Mouse (Mus musculus): ENCODE results near the gene Senp5. TPM values are rescaled to one million over a fixed set of nuclear protein-coding genes. Genes with fewer than 3 reads are reported as not detected.

Gene Senp5
- total RNA-seq, 4 experiments from 2014 or later, result 10.2 to 14.7 (median 11.8) TPM

DNA sequence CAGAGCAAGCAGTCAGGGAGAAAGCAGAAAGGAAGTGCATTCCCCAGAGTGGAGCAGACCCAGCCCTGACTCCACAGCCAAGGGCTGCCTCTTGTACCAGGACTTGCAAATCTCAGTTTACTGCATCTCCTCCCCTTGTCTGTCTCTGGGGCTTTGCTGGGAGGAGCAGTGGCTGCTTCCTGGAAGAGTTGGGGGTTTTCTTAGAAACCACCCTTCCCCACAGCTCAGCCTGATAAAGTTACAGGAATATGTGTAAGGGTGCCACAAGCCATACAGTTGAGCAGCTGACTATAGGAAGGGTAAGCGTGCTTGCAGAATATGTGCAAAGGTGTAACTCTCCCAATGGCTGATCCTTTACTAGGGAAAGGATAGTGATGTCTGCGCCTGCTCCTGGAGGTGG, 62.5 kb downstream of the Senp5 start:
- DNase-seq (ENCODE audit: low spot score in 2 of 2), result no peak

DNA sequence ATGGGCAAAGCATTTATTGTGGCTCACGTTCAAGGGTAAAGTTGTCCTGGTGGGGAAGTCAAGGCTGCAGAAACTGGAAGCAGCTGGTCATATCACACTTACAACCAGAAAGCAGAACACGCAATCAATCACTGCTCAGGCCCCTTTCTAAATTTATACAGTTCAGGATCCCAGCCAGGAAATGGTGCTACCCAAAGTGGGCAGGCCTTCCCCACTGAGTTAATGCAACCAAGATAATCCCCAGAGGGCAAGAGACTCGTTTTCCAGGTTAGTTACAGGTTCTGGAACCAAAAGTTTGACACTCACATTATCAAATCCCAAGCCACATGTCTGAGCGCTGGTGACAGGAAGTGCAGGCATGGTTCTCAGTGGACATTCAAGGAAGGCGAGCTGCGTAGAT, 64.2 kb downstream of the Senp5 start:
- DNase-seq (ENCODE audit: low spot score in 2 of 2), result no peak

DNA sequence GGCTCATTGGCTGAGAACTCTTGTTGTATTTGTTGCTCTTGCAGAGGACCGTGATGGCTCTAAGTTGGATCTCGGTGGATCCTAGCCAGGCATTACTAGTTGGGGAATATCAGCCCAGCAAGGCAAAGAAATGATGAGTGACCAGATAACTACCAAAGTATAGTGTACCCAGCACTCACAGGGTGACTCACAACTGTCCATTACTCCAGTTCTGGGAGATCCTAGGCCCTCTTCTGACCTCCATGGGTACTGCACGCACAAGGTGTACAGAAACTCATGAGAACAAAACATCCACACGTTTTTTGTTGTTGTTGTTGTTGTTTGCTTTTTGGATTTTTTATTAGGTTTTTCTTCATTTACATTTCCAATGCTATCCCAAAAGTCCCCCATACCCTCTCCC, 66.5 kb downstream of the Senp5 start:
- no peak for DNase-seq (ENCODE audit: low spot score in 2 of 2)

DNA sequence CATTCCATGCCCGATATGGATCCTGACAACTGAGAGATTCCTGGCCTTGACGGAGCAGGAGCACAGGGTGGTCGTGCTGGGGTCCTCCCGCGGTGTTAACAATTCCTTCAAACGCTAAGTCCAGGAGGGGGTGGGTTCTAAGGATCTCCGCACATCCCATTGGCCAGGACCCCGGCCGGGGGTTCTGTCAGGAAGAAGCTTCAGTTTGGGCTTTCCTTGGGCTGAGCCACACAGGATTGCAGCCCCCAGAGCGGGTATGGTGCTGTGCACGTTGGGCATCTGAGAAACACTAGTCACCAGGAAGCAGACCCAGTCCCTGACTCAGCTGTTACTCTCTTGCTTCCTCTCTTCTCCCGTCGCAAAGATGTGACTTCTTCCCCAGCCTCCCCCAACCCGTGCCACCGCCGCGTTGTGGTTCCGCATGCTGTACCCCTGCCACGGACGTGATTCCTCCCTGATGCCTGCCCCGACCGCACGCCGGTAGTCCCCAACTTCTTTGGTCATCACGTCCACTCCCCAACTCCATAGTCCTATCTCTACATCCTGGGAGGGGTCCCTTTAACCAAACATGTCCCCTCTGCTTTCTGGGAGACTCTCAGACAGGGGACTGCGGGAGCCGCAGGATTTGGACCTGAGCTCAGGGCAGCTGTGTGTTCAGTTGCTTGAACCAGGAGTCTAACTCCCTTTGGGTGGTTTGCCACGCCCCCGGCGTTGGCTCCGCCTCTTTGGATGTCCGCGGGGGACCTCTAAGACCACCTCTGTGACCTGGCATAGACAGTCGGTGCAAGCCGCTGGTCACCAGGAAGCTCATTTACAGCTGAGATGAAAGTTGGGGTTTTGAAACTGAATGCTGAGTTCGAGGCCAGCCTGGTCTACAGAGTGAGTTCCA, 67.8 kb downstream of the Senp5 start:
- no peak for DNase-seq (ENCODE audit: low spot score in 2 of 2)

DNA sequence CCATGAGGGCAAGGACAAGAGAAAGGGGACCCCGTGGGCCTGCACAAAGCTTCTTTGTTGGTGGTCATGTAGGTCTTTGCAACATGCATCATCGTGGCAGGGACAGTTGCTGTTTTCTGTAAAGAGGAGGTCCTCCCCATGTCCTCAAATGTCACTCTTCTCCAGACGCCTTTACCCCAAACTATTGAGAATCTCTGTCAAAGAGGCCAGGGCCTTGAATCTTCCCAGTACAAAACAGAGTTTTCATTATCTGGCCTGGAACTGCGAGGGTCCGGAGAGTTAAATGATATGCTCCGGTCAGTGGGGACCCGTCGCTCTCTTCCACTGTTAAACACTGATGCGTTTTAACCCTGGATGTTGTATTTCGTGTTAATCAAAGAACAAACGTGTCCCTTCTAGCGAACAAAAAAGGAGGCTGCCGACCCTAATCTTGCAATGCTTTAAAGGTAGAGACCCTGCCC, 68.5 kb downstream of the Senp5 start:
- DNase-seq (ENCODE audit: low spot score in 2 of 2), result no peak

DNA sequence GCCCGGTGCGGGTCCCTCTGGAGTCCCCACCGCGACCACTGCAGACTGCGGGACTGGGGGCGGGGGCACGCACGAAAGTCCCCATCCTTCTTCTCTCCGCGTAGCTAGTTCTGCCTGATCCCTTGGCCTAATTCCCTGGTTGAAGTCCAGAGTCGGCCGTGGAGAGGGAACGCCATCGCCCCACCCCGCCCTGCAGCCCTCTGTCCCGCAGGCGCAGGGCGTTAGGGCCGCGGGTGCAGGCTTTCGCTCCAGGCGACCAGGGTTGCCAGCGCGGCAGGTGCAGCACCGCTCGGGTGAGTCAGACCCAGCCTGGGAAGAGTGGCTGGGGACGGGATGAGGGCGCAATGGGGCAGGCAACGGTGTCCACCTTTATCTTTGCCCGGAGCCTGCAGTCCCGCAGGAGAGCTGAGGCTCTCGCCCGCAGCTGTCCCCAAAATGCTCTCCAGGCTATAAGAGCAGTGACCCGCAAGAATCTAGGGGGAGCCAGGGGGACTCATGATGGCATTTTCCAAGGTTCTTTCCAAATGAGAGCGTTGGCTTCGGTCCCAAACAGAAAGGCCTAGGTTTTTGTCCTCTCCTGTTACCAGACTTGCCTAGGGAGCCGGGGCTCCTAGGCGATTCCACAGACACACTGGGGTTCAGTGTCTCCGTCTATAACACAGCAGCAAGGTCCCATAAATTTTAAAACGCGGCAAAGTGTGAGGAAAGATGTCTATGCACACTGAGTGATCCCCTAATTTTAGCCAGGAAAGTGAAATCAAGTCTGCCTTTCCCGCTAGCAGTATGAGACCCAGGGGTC, 69.1 kb downstream of the Senp5 start, which contains the start of gene Pigz:
Pigz (plus strand) TSS at position 101 of the 799 bp plus-strand sequence.
- DNase-seq (ENCODE audit: low spot score in 2 of 2), result peak; percentile 24 to 39

DNA sequence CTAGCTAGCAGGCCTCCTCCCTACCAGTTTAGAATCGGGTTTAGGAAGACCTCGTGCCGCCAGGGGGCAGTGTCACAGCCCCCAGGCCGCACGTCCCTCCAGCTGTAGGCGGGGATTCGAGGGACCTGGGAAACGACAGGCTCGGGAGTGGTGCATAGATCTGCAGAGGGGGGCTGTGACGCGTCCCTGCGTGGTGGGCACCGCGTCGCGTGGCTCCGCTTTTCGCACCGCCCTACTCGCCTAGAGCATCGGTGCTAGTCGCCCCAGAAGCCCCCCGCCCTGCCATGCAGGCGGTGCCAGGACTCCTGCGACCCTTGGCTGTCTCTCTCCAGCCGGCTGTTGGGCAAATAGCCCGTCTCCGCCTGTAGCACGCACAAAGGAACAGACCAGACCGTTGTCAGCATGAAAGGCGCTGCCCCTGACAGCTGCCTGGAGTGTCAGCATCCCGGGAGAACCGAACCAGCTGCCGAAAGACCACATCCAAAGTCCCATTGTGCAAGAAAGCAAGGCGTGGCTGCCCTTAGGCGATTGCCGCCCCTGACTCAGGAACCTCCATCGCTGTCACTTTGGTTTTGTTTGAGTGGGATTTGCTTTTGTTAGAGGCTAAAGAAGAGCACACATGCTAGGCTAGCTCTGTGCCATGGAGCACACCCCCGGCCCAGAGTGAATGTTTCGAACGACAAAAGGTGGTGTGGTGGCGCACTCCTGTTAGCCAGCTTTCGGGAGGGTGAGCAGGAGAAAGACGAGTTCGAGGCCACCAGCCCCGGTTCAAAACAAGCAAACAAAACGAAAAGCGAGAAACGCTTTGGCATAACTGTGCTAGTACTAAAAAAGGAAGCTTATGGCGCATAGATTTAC, 70.0 kb downstream of the Senp5 start:
- DNase-seq (ENCODE audit: low spot score in 2 of 2), result peak; percentile 77 to 84

DNA sequence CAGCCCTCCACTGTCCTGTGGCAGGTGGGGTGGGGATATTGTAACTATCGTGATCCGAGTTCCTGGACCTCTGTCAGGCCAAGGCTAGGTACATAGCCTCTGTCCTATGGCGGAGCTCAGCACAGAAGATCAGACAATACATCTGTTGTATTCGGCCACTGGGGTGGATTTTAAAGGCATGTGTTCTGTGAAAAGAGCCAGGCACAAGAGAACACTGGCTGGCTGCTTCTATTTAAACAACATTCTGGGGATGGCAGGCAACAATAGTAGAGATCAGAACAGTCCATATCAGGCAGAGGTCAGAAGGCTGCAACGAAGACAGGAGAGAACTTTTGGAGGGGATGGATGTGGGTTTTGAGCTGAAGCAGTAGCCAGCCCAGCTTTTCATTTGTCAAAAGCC, 70.8 kb downstream of the Senp5 start:
- no peak for DNase-seq (ENCODE audit: low spot score in 2 of 2)

DNA sequence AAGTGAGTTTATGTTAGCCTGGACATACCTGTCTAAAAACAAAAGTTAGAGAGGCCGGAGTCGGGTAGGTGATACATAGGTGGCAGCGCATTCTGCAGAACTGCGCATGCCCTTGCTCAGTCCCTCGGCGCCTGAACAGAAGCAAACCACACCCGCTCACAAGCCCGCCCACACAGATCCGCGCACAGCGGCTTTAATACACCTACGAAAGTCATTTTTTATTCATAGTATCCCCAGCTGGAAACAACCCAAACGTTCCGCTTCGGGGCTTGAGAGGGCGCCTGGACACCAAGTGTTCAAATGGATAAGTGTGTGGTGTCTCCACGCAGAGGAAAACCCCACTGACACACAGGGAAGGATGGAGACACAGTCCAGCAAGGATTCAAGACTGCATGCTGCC, 71.8 kb downstream of the Senp5 start:
- no peak for DNase-seq (ENCODE audit: low spot score in 2 of 2)

DNA sequence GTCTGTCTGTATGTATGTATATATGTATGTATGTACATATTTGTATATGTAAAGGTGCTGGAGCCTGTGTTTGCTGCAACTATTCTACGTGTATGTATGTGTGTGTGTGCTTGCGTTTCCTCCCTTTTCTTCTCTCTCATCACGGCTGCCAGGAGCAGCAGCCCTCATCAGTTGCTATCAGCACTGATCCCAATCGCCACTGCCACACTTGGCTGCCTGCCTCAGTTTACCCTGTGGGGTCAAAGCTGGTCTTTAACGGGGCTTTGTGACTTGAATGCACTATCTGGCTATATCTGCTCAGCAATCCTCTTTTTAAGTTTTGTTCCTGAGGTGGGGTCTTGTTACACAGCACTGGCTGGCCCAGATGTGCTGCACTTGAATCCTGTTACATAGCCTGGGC, 75.7 kb downstream of the Senp5 start:
- no peak for DNase-seq (ENCODE audit: low spot score in 2 of 2)

DNA sequence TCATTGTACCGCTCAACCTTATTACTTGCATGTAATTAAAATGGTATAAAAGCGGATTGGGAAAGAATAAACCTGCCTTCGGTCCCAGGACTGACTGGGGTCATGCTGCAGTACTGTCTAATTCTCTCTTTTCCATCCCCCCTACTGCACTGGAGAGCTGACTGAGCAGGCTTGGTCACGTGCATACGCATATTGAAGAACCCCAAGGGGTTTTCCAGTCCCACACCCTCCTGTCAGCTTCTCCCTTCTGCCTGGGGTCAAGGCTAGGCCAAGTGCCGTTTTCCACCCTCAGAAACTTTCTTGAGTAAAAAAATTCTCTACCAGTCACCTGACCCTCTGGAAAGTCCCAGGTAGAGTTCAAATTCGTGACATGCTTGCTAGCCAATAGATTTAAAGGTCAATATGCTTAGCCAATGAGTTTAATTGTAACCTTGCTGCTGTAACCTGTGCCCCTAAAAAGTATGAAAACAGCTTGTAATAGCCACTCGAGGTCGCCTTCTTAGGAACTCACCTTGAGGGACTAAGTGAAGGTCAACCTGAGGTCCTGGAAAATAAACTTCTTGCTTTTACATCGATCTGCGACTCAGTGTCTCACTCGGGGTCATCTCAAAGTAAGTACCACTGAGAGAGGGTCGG, 76.4 kb downstream of the Senp5 start:
- DNase-seq (ENCODE audit: low spot score in 2 of 2), result no peak

DNA sequence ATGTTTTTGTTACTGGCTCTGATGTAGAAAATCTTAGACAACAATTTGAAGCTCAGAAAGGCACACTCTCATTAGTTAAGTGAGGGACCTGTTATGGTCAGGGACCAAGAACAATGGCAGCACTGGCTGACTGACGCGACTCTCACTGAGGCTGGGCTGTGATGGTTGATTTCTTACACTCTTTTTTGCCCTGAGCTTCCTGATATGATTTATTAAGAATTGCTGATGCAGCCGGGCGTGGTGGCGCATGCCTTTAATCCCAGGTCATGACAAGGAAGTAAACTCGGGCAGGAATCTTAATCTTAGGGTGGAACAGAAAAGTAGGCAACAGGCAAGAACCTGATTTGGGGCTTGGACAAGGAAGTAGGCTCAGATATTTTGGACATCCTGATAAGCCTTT, 77.0 kb downstream of the Senp5 start:
- no peak for DNase-seq (ENCODE audit: low spot score in 2 of 2)

DNA sequence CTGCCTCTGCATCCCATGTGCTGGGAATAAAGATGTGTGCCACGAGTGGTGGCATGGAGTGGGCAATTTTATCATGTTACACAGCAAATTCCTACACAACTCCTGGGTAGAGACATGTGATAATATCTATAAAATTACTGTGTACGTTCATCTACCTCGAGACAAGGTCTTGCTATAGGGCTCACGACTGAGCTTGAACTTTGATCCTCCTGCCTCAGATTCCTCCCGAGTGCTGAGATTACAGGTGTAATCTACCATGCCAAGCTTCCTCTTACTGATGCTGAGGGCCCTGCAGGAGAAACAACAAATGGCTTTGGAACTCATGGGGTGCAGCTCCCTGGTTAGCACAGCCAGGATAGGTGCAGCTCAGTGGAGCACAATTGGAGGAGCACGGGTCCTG, 78.7 kb downstream of the Senp5 start:
- DNase-seq (ENCODE audit: low spot score in 2 of 2), result no peak

DNA sequence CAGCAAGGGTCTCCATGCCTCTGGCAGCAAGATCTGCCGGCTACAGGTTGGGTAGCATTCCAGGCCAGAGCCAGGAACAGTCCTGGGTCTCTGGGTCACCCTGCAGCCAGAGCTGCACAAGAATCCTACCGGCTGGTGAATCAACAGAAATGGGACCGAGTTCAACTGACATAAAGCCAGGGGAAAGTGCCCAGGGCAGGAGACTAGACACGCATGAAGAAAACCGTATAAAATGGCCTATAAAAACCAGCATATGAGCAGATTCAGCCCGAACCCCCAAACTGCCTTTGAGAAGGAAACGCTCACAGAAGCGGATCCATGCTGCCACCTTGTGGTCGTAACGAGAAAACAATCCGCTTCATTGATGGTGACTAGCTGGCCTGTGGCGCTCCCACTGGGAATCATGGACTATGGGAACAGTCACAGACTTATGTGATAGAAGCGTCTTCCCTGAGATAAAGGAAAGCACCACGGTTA, 84.8 kb downstream of the Senp5 start:
- DNase-seq (ENCODE audit: low spot score in 2 of 2), result peak; percentile 30 to 38

DNA sequence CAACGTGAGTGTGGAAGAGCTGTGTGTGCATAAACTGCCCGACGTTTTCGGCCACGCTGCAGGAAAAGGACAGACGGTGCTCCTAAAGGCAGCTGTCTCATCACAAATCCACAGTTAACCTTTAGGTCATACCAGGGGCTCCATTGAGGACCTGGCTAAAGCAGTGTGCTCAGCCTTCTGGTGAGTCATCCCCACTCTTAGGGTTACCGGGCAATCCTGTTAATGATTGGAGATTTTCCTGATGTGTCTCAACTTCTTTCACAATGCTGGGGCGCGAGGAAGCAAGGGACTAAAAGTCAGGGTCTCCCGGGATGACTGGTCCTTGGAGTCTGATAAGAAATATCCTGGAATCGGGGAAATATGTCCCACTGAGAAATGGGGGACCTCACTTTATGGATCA, 85.3 kb downstream of the Senp5 start:
- DNase-seq (ENCODE audit: low spot score in 2 of 2), result no peak

DNA sequence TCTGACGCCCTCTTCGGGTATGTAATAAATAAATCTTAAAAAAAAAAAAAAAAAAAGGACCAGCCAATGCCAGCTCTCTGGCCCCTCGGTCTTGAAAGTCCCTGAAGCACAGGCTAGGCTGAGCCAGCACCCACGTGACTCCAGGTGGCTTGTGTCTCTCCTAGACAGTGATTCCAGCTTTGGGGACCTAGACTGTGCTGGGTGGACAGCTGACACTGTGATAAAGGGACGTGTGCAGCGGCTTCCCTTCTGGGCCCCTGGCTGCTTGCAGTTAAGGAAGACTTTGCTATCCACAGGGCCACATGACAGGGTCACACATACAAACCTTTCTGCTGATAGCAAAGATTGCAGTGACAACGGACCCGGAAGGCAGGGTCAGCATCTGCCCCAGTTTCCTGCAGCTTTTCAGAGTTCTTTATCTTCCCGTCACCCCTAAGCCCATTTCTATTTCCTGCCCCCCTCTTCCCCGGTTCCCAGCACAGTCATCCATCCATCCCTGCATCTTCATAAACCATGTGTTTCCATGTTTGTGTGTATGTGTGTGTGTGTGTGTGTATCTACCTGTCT, 92.7 kb downstream of the Senp5 start:
- no peak for DNase-seq (ENCODE audit: low spot score in 2 of 2)
